Mouse (Mus musculus): ENCODE measurements around the gene Gm27021. TPM values are rescaled to one million over a fixed set of nuclear protein-coding genes. Genes with fewer than 3 reads are reported as not detected.
A peak's percentile ranks its signal among the peaks of the same experiment; 100 is the strongest.

Gm27021 gene
- total RNA-seq, 2 experiments from 2014 or later: not detected

GRCm38 (mm10) chr8:120656322-120657052 is 11.4 kb downstream of the Gm27021 start:
- ATAC-seq (replicated peaks; ENCODE audit: low FRiP score, poor library complexity, severe bottlenecking): no peak

- ATAC-seq (replicated peaks; ENCODE audit: low FRiP score, poor library complexity, severe bottlenecking): no peak
Measured at GRCm38 (mm10) chr8:120647532-120647931, 20.3 kb downstream of the Gm27021 start, which contains the start of gene 1190005I06Rik. 1190005I06Rik (minus strand) TSS chr8:120647632.

- no peak for ATAC-seq (replicated peaks; ENCODE audit: low FRiP score, poor library complexity, severe bottlenecking)
Measured at GRCm38 (mm10) chr8:120644663-120645062, 23.2 kb downstream of the Gm27021 start.

GRCm38 (mm10) chr8:120642031-120642662 is 25.7 kb downstream of the Gm27021 start:
- no peak for ATAC-seq (replicated peaks; ENCODE audit: low FRiP score, poor library complexity, severe bottlenecking)

GRCm38 (mm10) chr8:120641245-120641644 is 26.6 kb downstream of the Gm27021 start:
- no peak for ATAC-seq (replicated peaks; ENCODE audit: low FRiP score, poor library complexity, severe bottlenecking)

- no peak for ATAC-seq (replicated peaks; ENCODE audit: low FRiP score, poor library complexity, severe bottlenecking)
Measured at GRCm38 (mm10) chr8:120634329-120634839, 33.5 kb downstream of the Gm27021 start.

GRCm38 (mm10) chr8:120633665-120634271 is 34.1 kb downstream of the Gm27021 start:
- ATAC-seq (replicated peaks; ENCODE audit: low FRiP score, poor library complexity, severe bottlenecking): no peak

GRCm38 (mm10) chr8:120632969-120633664 is 34.8 kb downstream of the Gm27021 start:
- no peak for ATAC-seq (replicated peaks; ENCODE audit: low FRiP score, poor library complexity, severe bottlenecking)

GRCm38 (mm10) chr8:120631441-120632375 is 36.2 kb downstream of the Gm27021 start:
- no peak for ATAC-seq (replicated peaks; ENCODE audit: low FRiP score, poor library complexity, severe bottlenecking)

GRCm38 (mm10) chr8:120630848-120631247 is 37.0 kb downstream of the Gm27021 start:
- ATAC-seq (replicated peaks; ENCODE audit: low FRiP score, poor library complexity, severe bottlenecking): no peak

GRCm38 (mm10) chr8:120630031-120630430 is 37.8 kb downstream of the Gm27021 start:
- ATAC-seq (replicated peaks; ENCODE audit: low FRiP score, poor library complexity, severe bottlenecking): no peak

- no peak for ATAC-seq (replicated peaks; ENCODE audit: low FRiP score, poor library complexity, severe bottlenecking)
Measured at GRCm38 (mm10) chr8:120627298-120627697, 40.6 kb downstream of the Gm27021 start.

- ATAC-seq (replicated peaks; ENCODE audit: low FRiP score, poor library complexity, severe bottlenecking): no peak
Measured at GRCm38 (mm10) chr8:120626461-120626860, 41.4 kb downstream of the Gm27021 start.

GRCm38 (mm10) chr8:120623608-120624007 is 44.3 kb downstream of the Gm27021 start:
- no peak for ATAC-seq (replicated peaks; ENCODE audit: low FRiP score, poor library complexity, severe bottlenecking)

GRCm38 (mm10) chr8:120622161-120622560 is 45.7 kb downstream of the Gm27021 start:
- ATAC-seq (replicated peaks; ENCODE audit: low FRiP score, poor library complexity, severe bottlenecking): no peak

GRCm38 (mm10) chr8:120620441-120620840 is 47.4 kb downstream of the Gm27021 start:
- ATAC-seq (replicated peaks; ENCODE audit: low FRiP score, poor library complexity, severe bottlenecking): no peak

GRCm38 (mm10) chr8:120619235-120620180 is 48.4 kb downstream of the Gm27021 start:
- ATAC-seq (replicated peaks; ENCODE audit: low FRiP score, poor library complexity, severe bottlenecking): no peak

- peak; percentile 77 for ATAC-seq (replicated peaks; ENCODE audit: low FRiP score, poor library complexity, severe bottlenecking)
Measured at GRCm38 (mm10) chr8:120618110-120618509, 49.8 kb downstream of the Gm27021 start.
